Mouse (Mus musculus) small intestine, adult 2 months (tissue): ENCODE data around the gene Fndc3b.

Source experiments
- CTCF ChIP-seq: fragments of 200-500 bp; IDR thresholded peaks from 2 replicates; pipeline ENCODE4 v1.5.1; 2012; ENCODE audit warnings: low read depth, mild to moderate bottlenecking, control low read depth, inconsistent platforms, low read length, moderate library complexity, mixed read lengths; ENCODE audit not compliant: insufficient replicate concordance, insufficient read length; ENCODE audit errors: extremely low read depth
- POLR2A ChIP-seq: fragments of 200-500 bp; IDR thresholded peaks from 2 replicates; pipeline ENCODE4 v1.6.1; 2012; ENCODE audit warnings: low read depth, mild to moderate bottlenecking, control low read depth, inconsistent platforms, low read length, moderate library complexity

GRCm38 (mm10) chr3:27416786-27417185 is 294.3 kb downstream of the Fndc3b start:
- TF ChIP-seq CTCF (no peak), POLR2A (no peak)
